Mouse (Mus musculus) CH12.LX (cell line): Measurements from ENCODE around the gene Gimap9.

Experiments
- CTCF ChIP-seq, 2 experiments: IDR thresholded peaks in 1 of 2; conservative IDR thresholded peaks in 1 of 2; 2 replicates each; pipeline ENCODE4 v1.5.1; 2011 to 2012; ENCODE audit warnings: low read depth in 2 of 2, low read length in 2 of 2, improper control_type of control experiment in 1 of 2, inconsistent platforms in 1 of 2, mild to moderate bottlenecking in 1 of 2, moderate library complexity in 1 of 2
- NELFE ChIP-seq: IDR thresholded peaks from 2 replicates; pipeline ENCODE4 v1.6.1; 2011; ENCODE audit warnings: low read depth, low read length, improper control_type of control experiment
- POLR2A ChIP-seq: IDR thresholded peaks from 2 replicates; pipeline ENCODE4 v1.6.1; 2011; ENCODE audit warnings: low read depth, mild to moderate bottlenecking, improper control_type of control experiment, low read length
- TCF12 ChIP-seq: IDR thresholded peaks from 2 replicates; pipeline ENCODE4 v1.6.1; 2014; ENCODE audit warnings: low read depth, mild to moderate bottlenecking, inconsistent platforms, low read length, improper control_type of control experiment
- UBTF ChIP-seq: IDR thresholded peaks from 2 replicates; pipeline ENCODE4 v1.6.1; 2012; ENCODE audit warnings: low read depth, mild to moderate bottlenecking, inconsistent platforms, low read length, improper control_type of control experiment, moderate library complexity
- USF1 ChIP-seq: IDR thresholded peaks from 2 replicates; pipeline ENCODE4 v1.6.1; 2014; ENCODE audit warnings: low read depth, mild to moderate bottlenecking, inconsistent platforms, low read length, improper control_type of control experiment
- ZKSCAN1 ChIP-seq: IDR thresholded peaks from 2 replicates; pipeline ENCODE4 v1.6.1; 2012; ENCODE audit warnings: low read depth, inconsistent platforms, low read length, improper control_type of control experiment, borderline replicate concordance

- no peak for TF ChIP-seq CTCF (conservative IDR thresholded peaks at IDR 0.05 in 1 of 2, IDR thresholded peaks at IDR 0.05 in 1 of 2; ENCODE audit: low read depth in 2 of 2, low read length in 2 of 2)
- TF ChIP-seq NELFE: no peak
- TF ChIP-seq ZKSCAN1: no peak
- no peak for TF ChIP-seq TCF12
- TF ChIP-seq POLR2A: no peak
- TF ChIP-seq UBTF: no peak
- no peak for TF ChIP-seq USF1
Measured at GRCm38 (mm10) chr6:48629661-48630034, 46.3 kb upstream of the Gimap9 start.
